Mouse (Mus musculus): ENCODE data around the gene Efcab7. TPM values are rescaled to one million over a fixed set of nuclear protein-coding genes. Genes with fewer than 3 reads are reported as not detected.

Efcab7 gene
- polyA plus RNA-seq (2014; fragmentation: Nextera tagmentation; extraction: Ambion mirVana), result 29.5 and 35.1 TPM in 2 replicates

GRCm38 (mm10) chr4:99829094-99830073 is at the start of gene Efcab7:
TSS of gene Efcab7 (plus strand) at chr4:99829198.
- Histone ChIP-seq H3K4me3 (ENCODE audit: low read depth, low read length) (peak within 1 kb of the TSS; percentile 69), H3K36me3 (replicated peaks; ENCODE audit: control insufficient read depth, insufficient read depth, low read depth, low read length) (no peaks in the 10 kb centered on the region), H3K9me3 (replicated peaks; ENCODE audit: control insufficient read depth, low read length) (no peaks in the 10 kb centered on the region), H3K27ac (replicated peaks; ENCODE audit: low read depth, low read length) (peak within 1 kb of the TSS; percentile 66), H3K9ac (replicated peaks; ENCODE audit: low read length) (peak within 1 kb of the TSS; percentile 82), H3K4me2 (ENCODE audit: low read depth, low read length) (peak within 1 kb of the TSS; percentile 55), H3K4me1 (ENCODE audit: control insufficient read depth, insufficient read depth, low read length) (no peaks in the 10 kb centered on the region), H3K27me3 (ENCODE audit: control insufficient read depth, insufficient read depth, low read length) (no peaks in the 10 kb centered on the region)
- WGBS, result under 1% methylated on average over 48 of the region's 48 CpGs
- DNase-seq (ENCODE audit: low spot score) (peak; percentile 91), ATAC-seq (replicated peaks; ENCODE audit: insufficient number of reproducible peaks, low FRiP score, low TSS enrichment, low read depth) (peak; percentile 84)

GRCm38 (mm10) chr4:99792365-99792764 is 36.6 kb upstream of the Efcab7 start:
- 88% methylated on average over 6 of the region's 6 CpGs for WGBS
- H3K36me3 ChIP-seq (replicated peaks; ENCODE audit: control insufficient read depth, insufficient read depth, low read depth, low read length), result no peaks in the 10 kb centered on the region
- no peak for ATAC-seq (replicated peaks; ENCODE audit: insufficient number of reproducible peaks, low FRiP score, low TSS enrichment, low read depth)
- no peaks in the 10 kb centered on the region for H3K4me1 ChIP-seq (ENCODE audit: control insufficient read depth, insufficient read depth, low read length)
- H3K4me3 ChIP-seq (ENCODE audit: low read depth, low read length), result no peak overlapping the region
- H3K27ac ChIP-seq (replicated peaks; ENCODE audit: low read depth, low read length), result no peak overlapping the region
- H3K9me3 ChIP-seq (replicated peaks; ENCODE audit: control insufficient read depth, low read length), result no peaks in the 10 kb centered on the region
- no peak overlapping the region for H3K4me2 ChIP-seq (ENCODE audit: low read depth, low read length)
- DNase-seq (ENCODE audit: low spot score), result peak; percentile 7
- H3K27me3 ChIP-seq (ENCODE audit: control insufficient read depth, insufficient read depth, low read length), result no peaks in the 10 kb centered on the region
- no peak overlapping the region for H3K9ac ChIP-seq (replicated peaks; ENCODE audit: low read length)

GRCm38 (mm10) chr4:99816697-99817460 is 12.1 kb upstream of the Efcab7 start:
- no peaks in the 10 kb centered on the region for H3K27me3 ChIP-seq (ENCODE audit: control insufficient read depth, insufficient read depth, low read length)
- 90% methylated on average over 7 of the region's 7 CpGs for WGBS
- H3K4me2 ChIP-seq (ENCODE audit: low read depth, low read length), result no peak overlapping the region
- H3K4me1 ChIP-seq (ENCODE audit: control insufficient read depth, insufficient read depth, low read length), result no peaks in the 10 kb centered on the region
- no peak overlapping the region for H3K27ac ChIP-seq (replicated peaks; ENCODE audit: low read depth, low read length)
- ATAC-seq (replicated peaks; ENCODE audit: insufficient number of reproducible peaks, low FRiP score, low TSS enrichment, low read depth) (no peak), DNase-seq (ENCODE audit: low spot score) (no peak)
- H3K9me3 ChIP-seq (replicated peaks; ENCODE audit: control insufficient read depth, low read length), result no peaks in the 10 kb centered on the region
- H3K4me3 ChIP-seq (ENCODE audit: low read depth, low read length), result no peak overlapping the region
- H3K36me3 ChIP-seq (replicated peaks; ENCODE audit: control insufficient read depth, insufficient read depth, low read depth, low read length), result no peaks in the 10 kb centered on the region
- no peak overlapping the region for H3K9ac ChIP-seq (replicated peaks; ENCODE audit: low read length)

GRCm38 (mm10) chr4:99828337-99828736 is 661 bp upstream of the Efcab7 start:
- Histone ChIP-seq H3K9ac (replicated peaks; ENCODE audit: low read length) (no peak overlapping the region), H3K9me3 (replicated peaks; ENCODE audit: control insufficient read depth, low read length) (no peaks in the 10 kb centered on the region), H3K36me3 (replicated peaks; ENCODE audit: control insufficient read depth, insufficient read depth, low read depth, low read length) (no peaks in the 10 kb centered on the region), H3K4me1 (ENCODE audit: control insufficient read depth, insufficient read depth, low read length) (no peaks in the 10 kb centered on the region), H3K27ac (replicated peaks; ENCODE audit: low read depth, low read length) (no peak overlapping the region), H3K4me3 (ENCODE audit: low read depth, low read length) (peak overlapping the region; percentile 69), H3K4me2 (ENCODE audit: low read depth, low read length) (no peak overlapping the region; the same call in none of the 2 replicates), H3K27me3 (ENCODE audit: control insufficient read depth, insufficient read depth, low read length) (no peaks in the 10 kb centered on the region)
- 62% methylated on average over 4 of the region's 4 CpGs for WGBS
- DNase-seq (ENCODE audit: low spot score) (no peak), ATAC-seq (replicated peaks; ENCODE audit: insufficient number of reproducible peaks, low FRiP score, low TSS enrichment, low read depth) (no peak)

- H3K4me1 ChIP-seq (ENCODE audit: control insufficient read depth, insufficient read depth, low read length), result no peaks in the 10 kb centered on the region
- ATAC-seq (replicated peaks; ENCODE audit: insufficient number of reproducible peaks, low FRiP score, low TSS enrichment, low read depth), result no peak
Measured at GRCm38 (mm10) chr4:99828739-99829093, 282 bp upstream of the Efcab7 start.

GRCm38 (mm10) chr4:99881882-99882281 is 52.9 kb downstream of the Efcab7 start:
- peak; percentile 64 for DNase-seq (ENCODE audit: low spot score)
- H3K9me3 ChIP-seq (replicated peaks; ENCODE audit: control insufficient read depth, low read length), result no peaks in the 10 kb centered on the region
- no peaks in the 10 kb centered on the region for H3K36me3 ChIP-seq (replicated peaks; ENCODE audit: control insufficient read depth, insufficient read depth, low read depth, low read length)
- no peak overlapping the region for H3K4me3 ChIP-seq (ENCODE audit: low read depth, low read length)
- no peak overlapping the region for H3K9ac ChIP-seq (replicated peaks; ENCODE audit: low read length)
- H3K4me2 ChIP-seq (ENCODE audit: low read depth, low read length), result no peak overlapping the region
- no peak for ATAC-seq (replicated peaks; ENCODE audit: insufficient number of reproducible peaks, low FRiP score, low TSS enrichment, low read depth)
- H3K4me1 ChIP-seq (ENCODE audit: control insufficient read depth, insufficient read depth, low read length), result no peaks in the 10 kb centered on the region
- no peaks in the 10 kb centered on the region for H3K27me3 ChIP-seq (ENCODE audit: control insufficient read depth, insufficient read depth, low read length)
- no peak overlapping the region for H3K27ac ChIP-seq (replicated peaks; ENCODE audit: low read depth, low read length)

More at GRCm38 (mm10) chr4:99828739-99829093, 282 bp upstream of the Efcab7 start:
- Histone ChIP-seq H3K36me3 (replicated peaks; ENCODE audit: control insufficient read depth, insufficient read depth, low read depth, low read length) (no peaks in the 10 kb centered on the region), H3K27me3 (ENCODE audit: control insufficient read depth, insufficient read depth, low read length) (no peaks in the 10 kb centered on the region), H3K9ac (replicated peaks; ENCODE audit: low read length) (peak overlapping the region; percentile 82), H3K4me2 (ENCODE audit: low read depth, low read length) (peak overlapping the region; percentile 55), H3K4me3 (ENCODE audit: low read depth, low read length) (peak overlapping the region; percentile 69), H3K27ac (replicated peaks; ENCODE audit: low read depth, low read length) (peak overlapping the region; percentile 66), H3K9me3 (replicated peaks; ENCODE audit: control insufficient read depth, low read length) (no peaks in the 10 kb centered on the region)
- no peak for DNase-seq (ENCODE audit: low spot score)
- WGBS, result 0% methylated on average over 7 of the region's 7 CpGs

GRCm38 (mm10) chr4:99882405-99882804 is 53.4 kb downstream of the Efcab7 start:
- H3K9ac ChIP-seq (replicated peaks; ENCODE audit: low read length), result no peak overlapping the region
- ATAC-seq (replicated peaks; ENCODE audit: insufficient number of reproducible peaks, low FRiP score, low TSS enrichment, low read depth), result no peak
- no peak overlapping the region for H3K27ac ChIP-seq (replicated peaks; ENCODE audit: low read depth, low read length)
- no peaks in the 10 kb centered on the region for H3K36me3 ChIP-seq (replicated peaks; ENCODE audit: control insufficient read depth, insufficient read depth, low read depth, low read length)
- H3K27me3 ChIP-seq (ENCODE audit: control insufficient read depth, insufficient read depth, low read length), result no peaks in the 10 kb centered on the region
- H3K4me3 ChIP-seq (ENCODE audit: low read depth, low read length), result no peak overlapping the region
- H3K4me1 ChIP-seq (ENCODE audit: control insufficient read depth, insufficient read depth, low read length), result no peaks in the 10 kb centered on the region
- H3K4me2 ChIP-seq (ENCODE audit: low read depth, low read length), result no peak overlapping the region
- H3K9me3 ChIP-seq (replicated peaks; ENCODE audit: control insufficient read depth, low read length), result no peaks in the 10 kb centered on the region
- DNase-seq (ENCODE audit: low spot score), result no peak
